Mouse (Mus musculus) heart, embryonic 16.5 days (tissue): ENCODE results near the gene Nfic. TPM values are rescaled to one million over a fixed set of nuclear protein-coding genes. Genes with fewer than 3 reads are reported as not detected.
A peak's percentile ranks its signal among the peaks of the same experiment; 100 is the strongest.

Source experiments
- ATAC-seq: fragments of 200-750 bp; cut with Nextera tagmentation; replicated peaks from 2 replicates; pipeline ENCODE4 v1.8.0; 2017; ENCODE audit warnings: moderate number of reproducible peaks; ENCODE audit not compliant: insufficient read depth, low FRiP score; ENCODE audit errors: extremely low read depth
- H3K27ac ChIP-seq: fragments of 300-500 bp; sonication (generic); 2 replicates; pipeline ENCODE4 v1.5.1; 2014; ENCODE audit warnings: mild to moderate bottlenecking, low read length, control low read depth, moderate library complexity
- H3K27me3 ChIP-seq: fragments of 300-500 bp; sonication (generic); 2 replicates; pipeline ENCODE4 v1.6.1; 2014; ENCODE audit warnings: low read length, mixed read lengths; ENCODE audit not compliant: control insufficient read depth, insufficient read depth
- H3K36me3 ChIP-seq: fragments of 300-500 bp; sonication (generic); 2 replicates; pipeline ENCODE4 v1.6.1; 2014; ENCODE audit not compliant: control insufficient read depth, insufficient read depth
- H3K4me1 ChIP-seq: fragments of 300-500 bp; sonication (generic); 2 replicates; pipeline ENCODE4 v1.6.1; 2014; ENCODE audit warnings: low read length, mixed read lengths; ENCODE audit not compliant: control insufficient read depth, insufficient read depth
- H3K4me2 ChIP-seq: fragments of 300-500 bp; sonication (generic); 2 replicates; pipeline ENCODE4 v1.6.1; 2014; ENCODE audit warnings: low read depth, mild to moderate bottlenecking, control low read depth, low read length
- H3K4me3 ChIP-seq: fragments of 300-500 bp; sonication (generic); 2 replicates; pipeline ENCODE4 v1.5.1; 2014; ENCODE audit warnings: mild to moderate bottlenecking, control low read depth, low read length
- H3K9ac ChIP-seq: fragments of 300-500 bp; sonication (generic); 2 replicates; pipeline ENCODE4 v1.6.1; 2014; ENCODE audit warnings: low read length, control low read depth
- H3K9me3 ChIP-seq: fragments of 300-500 bp; sonication (generic); replicated peaks from 2 replicates; pipeline ENCODE4 v1.6.1; 2016; ENCODE audit warnings: low read length; ENCODE audit not compliant: control insufficient read depth
- WGBS: fragments of 180-500 bp; shearing (Covaris S2); extraction: QIAGEN DNeasy Blood & Tissue Kit; methylation state at CpG from one replicate; pipeline ENCODE4 v1.1.7; 2014; 5-methylcytosine and 5-hydroxymethylcytosine counted together
- polyA plus RNA-seq: library from polyadenylated mRNA; unstranded; fragments of >200 nt; fragmentation: Nextera tagmentation; extraction: Ambion mirVana; gene quantifications from 2 replicates; pipeline ENCODE4 v1.2.1, GENCODE M21; 2015

Nfic gene
- 54.7 and 61.1 TPM in 2 replicates for polyA plus RNA-seq

DNA sequence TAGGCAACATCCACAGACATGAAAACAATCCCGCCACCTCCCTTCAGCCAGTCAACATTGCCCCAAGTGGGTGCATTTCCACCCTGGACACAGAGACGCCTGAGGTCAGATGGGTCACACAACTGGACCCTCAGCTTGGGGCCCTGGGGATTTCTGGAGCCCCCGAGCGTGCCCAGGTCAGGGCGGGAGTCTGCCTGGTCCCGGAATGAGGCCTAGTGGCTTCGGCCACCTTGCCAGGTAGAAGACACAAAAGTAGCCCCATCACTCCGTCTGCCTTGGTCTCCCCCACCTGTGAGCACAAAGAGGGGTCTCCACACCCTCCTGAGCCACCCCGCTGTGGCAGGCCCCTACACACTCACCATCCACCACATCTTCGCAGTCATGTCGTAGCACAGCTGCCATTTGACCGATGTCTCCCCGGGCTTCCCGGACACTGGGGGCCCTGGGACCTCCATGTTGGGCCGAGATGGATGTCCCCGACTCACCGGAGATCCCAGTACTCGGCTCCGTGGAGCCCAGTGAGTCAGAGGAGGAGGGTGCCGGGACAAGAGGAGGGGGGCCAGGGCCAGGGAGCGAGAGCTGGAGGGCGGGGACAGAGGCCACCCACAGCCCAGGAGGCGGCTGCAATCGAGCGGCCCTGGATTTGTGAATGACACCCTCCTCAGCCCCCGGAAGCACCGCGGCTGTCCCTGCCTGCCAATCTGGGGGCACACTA is at the start of gene Nfic:
Gene Nfic (minus strand): TSS at position 455 of the 715 bp plus-strand sequence.
- Histone ChIP-seq H3K27ac (no peak within 1 kb of the TSS), H3K4me2 (no peak within 1 kb of the TSS), H3K4me1 (peaks cover 3% of the 10 kb centered on the region; the same call in 1 of the 2 replicates), H3K27me3 (peaks cover 80% of the 10 kb centered on the region), H3K4me3 (no peak within 1 kb of the TSS), H3K9me3 (no peaks in the 10 kb centered on the region), H3K36me3 (no peaks in the 10 kb centered on the region), H3K9ac (no peak within 1 kb of the TSS)
- no peak for ATAC-seq
- WGBS = 57% methylated on average over 28 of the region's 28 CpGs

DNA sequence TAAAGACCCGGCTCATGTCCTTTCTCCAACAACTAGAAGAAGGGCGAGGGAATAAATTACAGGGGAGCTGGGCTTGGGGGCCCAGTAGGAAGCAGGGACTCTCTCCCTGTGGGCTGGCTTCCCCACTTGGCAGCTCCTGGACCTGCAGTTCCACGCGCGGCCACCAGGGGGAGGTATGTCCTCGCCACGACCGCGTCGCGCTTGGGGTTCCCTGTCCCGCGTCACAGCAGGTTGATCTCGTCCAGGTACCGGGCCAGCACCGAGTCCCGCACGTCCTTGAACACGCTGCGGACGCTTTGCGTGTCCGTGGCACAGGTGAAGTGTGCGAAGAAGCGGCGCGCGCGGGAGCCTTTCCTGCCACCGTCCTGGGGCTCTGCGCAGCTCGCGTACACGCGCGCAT is 47.2 kb upstream of the Nfic start:
- no peak for ATAC-seq
- H3K36me3 ChIP-seq = no peaks in the 10 kb centered on the region
- 10% methylated on average over 36 of the region's 36 CpGs for WGBS

DNA sequence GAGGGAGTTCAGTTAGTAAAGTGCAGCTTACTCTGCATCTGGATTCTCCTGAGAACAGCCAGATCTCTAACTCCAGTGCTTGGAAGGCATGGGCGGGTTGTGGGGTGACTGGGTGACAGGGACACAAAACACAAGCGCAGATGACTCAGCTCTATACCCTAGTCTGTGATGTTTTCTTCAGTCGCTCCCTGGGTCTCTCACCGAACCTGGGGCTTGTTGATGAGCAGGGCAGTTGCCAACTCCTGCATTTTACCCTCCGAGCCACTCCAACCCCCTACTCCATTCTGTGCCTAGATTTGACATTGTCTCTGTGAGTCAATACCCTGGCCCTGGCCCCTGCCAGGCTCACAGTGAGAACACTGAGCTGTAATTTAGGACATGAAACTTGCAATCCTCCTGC is 46.4 kb upstream of the Nfic start:
- H3K9me3 ChIP-seq = no peaks in the 10 kb centered on the region

More for the DNA sequence above, 47.2 kb upstream of the Nfic start:
- H3K27me3 ChIP-seq = peaks cover 4% of the 10 kb centered on the region; the same call in 1 of the 2 replicates
- H3K27ac ChIP-seq = no peak overlapping the region
- H3K9ac ChIP-seq = peak overlapping the region; percentile 62
- H3K9me3 ChIP-seq = no peaks in the 10 kb centered on the region
- peak overlapping the region; percentile 43 for H3K4me3 ChIP-seq
- peak overlapping the region; percentile 78 for H3K4me2 ChIP-seq
- H3K4me1 ChIP-seq = no peaks in the 10 kb centered on the region

DNA sequence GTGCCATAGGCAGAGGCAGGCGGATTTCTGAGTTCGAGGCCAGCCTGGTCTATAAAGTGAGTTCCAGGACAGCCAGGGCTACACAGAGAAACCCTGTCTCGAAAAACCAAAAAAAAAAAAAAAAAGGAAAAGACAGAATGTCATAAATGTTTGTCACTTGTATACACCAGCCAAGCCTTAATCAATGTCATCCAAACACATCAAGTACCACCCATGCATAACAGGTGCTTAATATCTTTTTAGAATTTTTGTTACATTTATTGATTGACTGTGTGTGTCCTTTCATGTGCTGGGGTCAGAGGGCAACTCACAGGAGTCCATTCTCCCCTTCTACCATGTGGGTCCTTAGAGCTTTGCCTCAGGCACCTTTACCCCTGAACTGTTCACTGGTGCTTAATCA is 44.6 kb upstream of the Nfic start, which contains the start of gene S1pr4:
Gene S1pr4 (minus strand): TSS at position 101 of the 400 bp plus-strand sequence.
- peaks cover 4% of the 10 kb centered on the region; the same call in 1 of the 2 replicates for H3K27me3 ChIP-seq
- no peak within 1 kb of the TSS for H3K27ac ChIP-seq
- ATAC-seq = no peak
- H3K9me3 ChIP-seq = no peaks in the 10 kb centered on the region
- H3K4me2 ChIP-seq = peak within 1 kb of the TSS; percentile 19
- H3K36me3 ChIP-seq = no peaks in the 10 kb centered on the region
- peak within 1 kb of the TSS; percentile 13; the same call in 1 of the 2 replicates for H3K4me3 ChIP-seq
- 70% methylated on average over 3 of the region's 3 CpGs for WGBS
- H3K9ac ChIP-seq = peak within 1 kb of the TSS; percentile 5; the same call in 1 of the 2 replicates
- peaks cover 8% of the 10 kb centered on the region for H3K4me1 ChIP-seq

More for the DNA sequence above, 46.4 kb upstream of the Nfic start:
- no peak for ATAC-seq
- H3K4me3 ChIP-seq = no peak overlapping the region
- H3K36me3 ChIP-seq = no peaks in the 10 kb centered on the region
- peaks cover 2% of the 10 kb centered on the region; the same call in 1 of the 2 replicates for H3K4me1 ChIP-seq
- no peak overlapping the region for H3K4me2 ChIP-seq
- peaks cover 4% of the 10 kb centered on the region; the same call in 1 of the 2 replicates for H3K27me3 ChIP-seq
- WGBS = 73% methylated on average over 5 of the region's 5 CpGs
- H3K27ac ChIP-seq = no peak overlapping the region
- H3K9ac ChIP-seq = no peak overlapping the region

DNA sequence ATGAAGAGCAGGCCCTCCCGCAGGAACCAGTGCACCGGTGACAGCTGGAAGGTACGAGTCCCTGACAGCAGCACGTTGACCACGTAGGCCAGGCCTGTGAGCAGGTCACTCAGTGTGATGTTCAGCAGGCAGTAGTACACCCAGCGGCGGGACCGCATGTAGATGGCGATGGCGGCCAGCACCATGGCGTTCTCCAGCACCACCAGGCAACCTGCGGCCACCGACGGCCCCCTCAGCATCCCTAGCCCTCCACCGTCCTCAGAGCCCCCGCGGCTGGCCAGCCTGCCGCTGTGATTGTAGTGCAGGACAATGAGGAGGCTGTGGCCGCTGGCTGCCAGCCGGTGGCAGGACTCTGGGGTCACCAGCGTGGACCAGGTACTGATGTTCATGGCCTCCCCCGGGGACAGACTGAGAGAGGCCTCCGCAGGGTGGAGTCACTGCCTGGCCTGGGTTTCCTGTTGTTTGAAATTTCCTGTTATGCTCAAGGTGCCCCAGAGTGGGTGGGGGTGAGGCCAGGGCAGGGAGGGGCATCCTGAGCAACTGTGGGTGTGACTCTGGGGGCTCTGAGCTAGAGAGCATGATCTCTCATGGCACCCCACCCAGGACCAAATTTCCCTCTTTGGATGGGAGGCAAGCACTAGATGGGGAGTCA is 43.9 kb upstream of the Nfic start:
- no peak overlapping the region for H3K27ac ChIP-seq
- H3K4me2 ChIP-seq = peak overlapping the region; percentile 19
- WGBS = 59% methylated on average over 23 of the region's 23 CpGs
- peaks cover 4% of the 10 kb centered on the region; the same call in 1 of the 2 replicates for H3K27me3 ChIP-seq
- ATAC-seq = no peak
- peaks cover 14% of the 10 kb centered on the region for H3K4me1 ChIP-seq
- no peaks in the 10 kb centered on the region for H3K36me3 ChIP-seq
- peak overlapping the region; percentile 5; the same call in 1 of the 2 replicates for H3K9ac ChIP-seq
- H3K9me3 ChIP-seq = no peaks in the 10 kb centered on the region
- H3K4me3 ChIP-seq = peak overlapping the region; percentile 13; the same call in 1 of the 2 replicates

DNA sequence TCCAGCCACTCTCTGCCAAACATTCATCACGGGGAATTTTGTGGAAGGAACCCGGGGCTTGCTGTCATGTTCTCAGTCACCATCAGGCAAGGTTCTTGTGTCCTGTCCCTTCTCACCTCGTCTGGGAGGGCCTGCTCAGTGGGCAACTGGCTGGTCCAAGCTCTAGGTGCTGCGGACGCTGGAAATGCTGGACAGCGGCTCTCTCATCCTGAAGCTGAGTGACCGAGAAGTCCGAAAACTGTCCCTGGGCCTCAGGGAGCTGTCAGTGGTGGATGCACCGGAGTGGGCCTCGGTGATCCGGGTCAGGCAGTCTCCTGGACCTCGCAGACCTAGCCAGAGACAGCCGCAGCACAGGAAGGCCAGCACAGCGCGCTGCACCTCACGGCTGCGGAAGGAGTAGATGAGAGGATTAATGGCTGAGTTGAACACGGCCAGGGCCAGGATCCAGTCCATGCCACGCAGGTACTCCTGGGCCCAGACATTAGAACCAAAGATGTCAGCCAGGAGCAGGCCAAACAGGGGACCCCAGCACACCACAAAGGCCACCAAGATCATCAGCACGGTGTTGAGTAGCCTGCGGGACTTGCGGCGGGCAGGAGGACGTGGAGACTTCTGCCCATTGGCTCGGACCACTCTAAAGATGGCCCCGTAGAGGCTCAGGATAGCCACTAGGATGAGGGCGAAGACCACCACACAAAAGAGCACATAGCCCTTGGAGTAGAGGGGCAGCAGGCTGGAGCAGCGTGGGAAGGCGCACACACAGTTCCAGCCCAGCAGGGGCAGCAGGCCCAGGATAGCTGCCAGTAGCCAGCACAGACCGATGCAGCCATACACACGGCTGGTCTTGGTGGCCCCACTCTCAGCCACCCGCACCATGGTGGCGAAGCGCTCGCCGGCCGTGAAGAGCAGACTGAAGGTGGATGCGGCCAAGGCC is 43.1 kb upstream of the Nfic start:
- Histone ChIP-seq H3K4me2 (peak overlapping the region; percentile 1; the same call in 1 of the 2 replicates), H3K9me3 (no peaks in the 10 kb centered on the region), H3K27ac (no peak overlapping the region), H3K27me3 (peaks cover 4% of the 10 kb centered on the region; the same call in 1 of the 2 replicates), H3K4me3 (no peak overlapping the region), H3K9ac (no peak overlapping the region; the same call in 1 of the 2 replicates), H3K36me3 (no peaks in the 10 kb centered on the region), H3K4me1 (peaks cover 14% of the 10 kb centered on the region)
- 83% methylated on average over 38 of the region's 38 CpGs for WGBS
- ATAC-seq = no peak

DNA sequence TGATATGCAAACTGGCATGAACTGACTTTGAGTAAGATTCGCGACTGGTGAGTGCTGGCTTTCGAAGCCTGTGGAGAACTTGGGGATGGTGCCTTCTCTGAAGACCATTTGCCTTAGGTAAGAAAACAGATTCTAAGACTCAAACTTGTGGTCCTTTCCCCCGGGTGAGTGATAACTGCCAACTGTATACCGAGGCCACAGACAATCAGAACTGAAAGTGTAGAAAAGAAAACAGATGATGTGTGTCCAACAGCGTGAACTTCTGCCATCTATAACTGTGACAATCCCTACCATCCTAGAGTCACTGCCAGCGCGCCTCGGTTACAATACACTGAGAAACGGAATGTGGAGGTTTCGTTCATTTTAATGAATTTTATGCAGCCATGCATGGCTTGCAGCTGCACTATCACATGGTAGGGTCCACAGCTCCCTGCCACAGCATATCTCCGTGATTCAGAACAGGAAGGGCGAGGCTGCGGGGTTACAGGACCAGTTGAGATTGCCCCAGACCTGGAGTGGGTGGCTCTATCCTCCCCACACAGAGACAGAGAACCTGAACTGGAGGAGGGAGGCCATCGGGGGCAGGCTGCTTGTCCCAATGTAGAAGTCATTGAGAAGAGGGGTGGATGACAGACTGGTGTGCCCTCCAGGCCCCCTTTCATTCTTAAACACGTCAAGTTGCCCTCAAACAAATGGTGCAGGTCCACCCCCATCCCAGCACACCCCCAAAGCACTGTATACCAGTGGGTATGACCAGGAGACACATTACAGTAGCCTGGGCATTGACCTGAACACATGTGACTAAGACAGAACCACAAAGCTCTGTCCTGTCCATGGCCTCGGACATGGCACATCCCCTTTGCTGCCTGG is 42.2 kb upstream of the Nfic start:
- no peak overlapping the region; the same call in 1 of the 2 replicates for H3K4me3 ChIP-seq
- ATAC-seq = no peak
- no peaks in the 10 kb centered on the region for H3K9me3 ChIP-seq
- peaks cover 14% of the 10 kb centered on the region for H3K4me1 ChIP-seq
- 75% methylated on average over 17 of the region's 17 CpGs for WGBS
- no peak overlapping the region for H3K9ac ChIP-seq
- peaks cover 3% of the 10 kb centered on the region for H3K36me3 ChIP-seq
- peak overlapping the region; percentile 66; the same call in 1 of the 2 replicates for H3K4me2 ChIP-seq
- no peaks in the 10 kb centered on the region for H3K27me3 ChIP-seq
- H3K27ac ChIP-seq = no peak overlapping the region

DNA sequence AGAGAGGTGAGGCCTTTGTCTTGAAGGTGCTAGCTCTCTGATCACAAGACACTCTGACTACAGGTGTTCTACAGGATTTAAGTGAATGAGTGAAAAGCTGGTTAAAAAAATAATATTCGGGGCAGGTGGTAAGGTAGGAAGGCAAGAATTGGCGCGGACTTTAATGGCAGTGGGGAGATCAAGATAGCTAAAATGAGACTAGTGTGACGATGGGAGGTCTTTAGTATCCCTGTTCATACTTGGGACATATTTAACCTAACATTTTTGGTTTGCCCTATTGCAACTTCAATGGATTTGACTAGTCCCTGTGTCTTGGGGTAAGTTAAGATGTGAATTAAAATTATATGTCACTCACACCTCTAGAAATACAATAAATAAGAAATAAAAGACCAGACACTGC is 41.5 kb upstream of the Nfic start:
- peak overlapping the region; percentile 66 for H3K4me2 ChIP-seq
- no peak for ATAC-seq
- H3K4me1 ChIP-seq = peaks cover 14% of the 10 kb centered on the region
- peak overlapping the region; percentile 90 for H3K27ac ChIP-seq
- H3K27me3 ChIP-seq = no peaks in the 10 kb centered on the region
- no peaks in the 10 kb centered on the region for H3K9me3 ChIP-seq
- H3K9ac ChIP-seq = peak overlapping the region; percentile 74
- peaks cover 7% of the 10 kb centered on the region for H3K36me3 ChIP-seq
- WGBS = 32% methylated on average over 4 of the region's 4 CpGs
- H3K4me3 ChIP-seq = peak overlapping the region; percentile 87
